Mouse (Mus musculus) G1E (cell line): ENCODE measurements around the gene Hnrnpl.

Source experiments
- CTCF ChIP-seq: IDR thresholded peaks from 2 replicates; pipeline ENCODE4 v1.5.1; 2012; ENCODE audit warnings: low read depth, low read length, inconsistent platforms, mixed read lengths
- GATA1 ChIP-seq: IDR thresholded peaks from 2 replicates; pipeline ENCODE4 v1.6.1; 2012; ENCODE audit warnings: borderline replicate concordance, low read length, inconsistent platforms, mixed read lengths
- GATA2 ChIP-seq: IDR thresholded peaks from 2 replicates; pipeline ENCODE4 v1.6.1; 2012; ENCODE audit warnings: low read depth, low read length, inconsistent platforms, borderline replicate concordance
- POLR2AphosphoS5 ChIP-seq: IDR thresholded peaks from 2 replicates; pipeline ENCODE4 v1.6.1; 2012; ENCODE audit warnings: low read depth, low read length, inconsistent platforms; ENCODE audit not compliant: insufficient replicate concordance
- TAL1 ChIP-seq: conservative IDR thresholded peaks from 2 replicates; pipeline ENCODE4 v1.6.1; 2012; ENCODE audit warnings: low read depth, low read length, inconsistent platforms, mixed read lengths

DNA sequence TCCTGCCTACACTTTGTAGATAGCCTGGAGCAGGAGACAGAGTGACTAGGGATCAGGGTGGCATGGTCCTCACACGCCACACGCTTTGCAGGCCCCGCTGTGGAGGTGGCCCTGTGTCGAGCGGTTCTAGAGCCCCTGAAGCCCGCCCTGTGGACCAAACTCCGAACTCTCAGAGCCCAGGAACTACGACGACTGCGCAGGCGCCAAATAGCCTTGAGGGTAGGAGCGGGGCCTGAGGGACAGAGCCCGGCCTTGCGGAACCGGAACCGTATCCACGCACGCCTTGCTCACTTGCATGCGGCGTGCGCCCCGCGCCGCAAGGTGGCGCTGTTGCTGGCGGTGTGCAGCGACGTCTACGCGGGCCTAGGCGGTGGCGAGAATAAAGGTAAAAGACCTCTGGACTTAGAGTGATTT lies 11.8 kb upstream of the Hnrnpl start:
- TF ChIP-seq CTCF (peak; percentile 98), POLR2AphosphoS5 (no peak), GATA1 (no peak), TAL1 (no peak), GATA2 (no peak)
